Mouse (Mus musculus): ENCODE measurements around the gene Olfm4. TPM values are rescaled to one million over a fixed set of nuclear protein-coding genes. Genes with fewer than 3 reads are reported as not detected.
A peak's percentile ranks its signal among the peaks of the same experiment; 100 is the strongest.

Gene Olfm4
- polyA plus RNA-seq, 1 experiment from 2014 or later: 1.1 TPM

DNA sequence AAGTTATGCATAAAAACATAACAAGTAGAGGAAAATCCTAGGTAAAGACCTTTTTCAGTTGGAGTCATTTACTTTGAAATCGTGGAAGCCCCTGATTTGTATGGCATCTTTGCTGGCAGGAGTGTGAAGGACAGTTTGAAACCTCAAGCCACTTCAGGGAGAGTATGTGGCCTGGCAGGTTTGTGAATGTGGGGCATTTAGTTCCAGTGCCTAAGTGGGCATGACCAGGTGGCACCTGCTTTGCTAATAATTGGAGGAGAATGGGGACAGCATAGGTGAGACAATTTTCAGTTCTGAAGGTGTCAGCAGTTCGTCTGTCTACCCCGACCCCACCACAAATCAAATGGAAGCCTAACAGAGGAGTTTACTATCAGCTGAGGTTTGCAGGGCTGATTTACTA lies 23.8 kb downstream of the Olfm4 start:
- Histone ChIP-seq H3K27ac (ENCODE audit: low read depth, low read length) (no peak overlapping the region), H3K36me3 (ENCODE audit: control insufficient read depth, insufficient read depth, low read length) (no peaks in the 10 kb centered on the region), H3K4me2 (ENCODE audit: low read depth, low read length) (no peak overlapping the region), H3K4me3 (ENCODE audit: low read depth, low read length) (no peak overlapping the region), H3K4me1 (ENCODE audit: control insufficient read depth, insufficient read depth, low read length) (no peaks in the 10 kb centered on the region), H3K9ac (replicated peaks; ENCODE audit: low read depth, low read length) (no peak overlapping the region), H3K27me3 (ENCODE audit: control insufficient read depth, insufficient read depth, low read length) (no peaks in the 10 kb centered on the region), H3K9me3 (ENCODE audit: control insufficient read depth, low read length) (no peaks in the 10 kb centered on the region)
- WGBS: 73% methylated on average over 3 of the region's 3 CpGs
- no peak for ATAC-seq (ENCODE audit: low read depth)

DNA sequence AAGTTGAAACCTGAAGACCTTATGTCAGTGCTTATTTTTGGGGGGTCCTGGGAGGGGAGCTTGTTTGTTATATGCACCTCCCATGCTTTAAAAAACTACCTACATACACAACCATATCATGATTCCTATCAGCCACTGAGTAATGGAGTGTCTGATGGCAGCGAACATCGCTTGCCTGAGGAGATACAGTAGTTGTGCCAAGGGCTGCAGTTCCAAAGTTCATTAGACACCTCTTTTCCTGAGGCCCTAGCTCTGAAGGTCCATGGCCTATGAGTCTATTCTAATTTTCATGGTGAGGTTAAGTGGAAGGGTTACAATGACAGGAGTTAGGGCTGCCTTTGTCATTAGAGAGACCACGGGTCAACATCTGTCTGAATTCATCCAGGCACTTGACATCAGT lies 26.5 kb downstream of the Olfm4 start:
- H3K4me2 ChIP-seq (ENCODE audit: low read depth, low read length): no peak overlapping the region
- H3K27me3 ChIP-seq (ENCODE audit: control insufficient read depth, insufficient read depth, low read length): no peaks in the 10 kb centered on the region
- no peak for ATAC-seq (ENCODE audit: low read depth)

DNA sequence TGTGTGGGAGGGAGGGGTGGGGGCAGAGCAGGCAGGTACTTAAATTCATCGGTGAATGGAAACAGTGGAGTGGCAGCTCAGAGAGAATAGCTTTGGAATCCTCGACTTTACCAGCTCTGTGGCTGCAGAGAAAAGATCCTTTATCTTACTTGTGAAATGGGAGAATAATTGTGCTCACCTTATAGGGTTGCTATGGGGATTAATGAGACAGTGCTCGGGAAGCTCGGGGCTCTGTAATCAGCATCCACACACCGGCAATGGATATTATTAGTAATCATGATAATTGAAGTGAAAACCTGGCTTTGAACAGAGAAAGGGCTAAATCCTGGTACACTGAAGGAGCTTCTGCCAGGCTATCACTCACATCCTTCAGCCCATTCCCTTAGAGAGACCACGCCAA lies 31.1 kb downstream of the Olfm4 start:
- Histone ChIP-seq H3K9me3 (ENCODE audit: control insufficient read depth, low read length) (no peaks in the 10 kb centered on the region), H3K27me3 (ENCODE audit: control insufficient read depth, insufficient read depth, low read length) (no peaks in the 10 kb centered on the region), H3K4me1 (ENCODE audit: control insufficient read depth, insufficient read depth, low read length) (peaks cover 6% of the 10 kb centered on the region; the same call in 1 of the 2 replicates), H3K36me3 (ENCODE audit: control insufficient read depth, insufficient read depth, low read length) (no peaks in the 10 kb centered on the region), H3K4me2 (ENCODE audit: low read depth, low read length) (no peak overlapping the region), H3K9ac (replicated peaks; ENCODE audit: low read depth, low read length) (no peak overlapping the region), H3K4me3 (ENCODE audit: low read depth, low read length) (no peak overlapping the region), H3K27ac (ENCODE audit: low read depth, low read length) (no peak overlapping the region)
- WGBS: 23% methylated on average over 6 of the region's 6 CpGs
- ATAC-seq (ENCODE audit: low read depth): no peak

More for the DNA sequence above, 26.5 kb downstream of the Olfm4 start:
- H3K4me1 ChIP-seq (ENCODE audit: control insufficient read depth, insufficient read depth, low read length): peaks cover 2% of the 10 kb centered on the region; the same call in 1 of the 2 replicates
- no peak overlapping the region for H3K27ac ChIP-seq (ENCODE audit: low read depth, low read length)
- WGBS: 87% methylated on average over 3 of the region's 3 CpGs
- no peaks in the 10 kb centered on the region for H3K36me3 ChIP-seq (ENCODE audit: control insufficient read depth, insufficient read depth, low read length)
- H3K9me3 ChIP-seq (ENCODE audit: control insufficient read depth, low read length): no peaks in the 10 kb centered on the region
- no peak overlapping the region for H3K4me3 ChIP-seq (ENCODE audit: low read depth, low read length)
- H3K9ac ChIP-seq (replicated peaks; ENCODE audit: low read depth, low read length): no peak overlapping the region

DNA sequence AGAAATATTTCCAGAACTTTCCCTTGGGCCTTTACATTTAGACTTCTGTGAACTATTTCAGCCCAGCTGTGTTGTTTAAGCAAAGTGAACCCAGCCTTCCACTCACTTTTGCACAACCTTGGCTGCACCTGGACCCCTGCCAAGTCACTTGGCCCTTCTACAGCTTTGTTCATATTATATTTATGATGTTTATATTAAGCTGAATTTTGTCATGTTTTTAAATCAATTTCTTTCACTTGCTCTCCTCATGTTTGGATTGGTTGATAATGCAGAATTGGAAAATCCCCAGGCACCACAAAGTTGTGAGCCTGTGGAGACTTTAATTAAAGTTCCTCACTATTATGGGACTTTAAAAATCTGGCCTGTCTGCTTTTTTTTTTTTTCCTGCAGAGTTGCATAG lies 32.2 kb downstream of the Olfm4 start:
- Histone ChIP-seq H3K4me2 (ENCODE audit: low read depth, low read length) (no peak overlapping the region), H3K9me3 (ENCODE audit: control insufficient read depth, low read length) (no peaks in the 10 kb centered on the region), H3K4me3 (ENCODE audit: low read depth, low read length) (no peak overlapping the region), H3K27me3 (ENCODE audit: control insufficient read depth, insufficient read depth, low read length) (no peaks in the 10 kb centered on the region), H3K9ac (replicated peaks; ENCODE audit: low read depth, low read length) (no peak overlapping the region), H3K4me1 (ENCODE audit: control insufficient read depth, insufficient read depth, low read length) (peaks cover 6% of the 10 kb centered on the region; the same call in 1 of the 2 replicates), H3K27ac (ENCODE audit: low read depth, low read length) (no peak overlapping the region), H3K36me3 (ENCODE audit: control insufficient read depth, insufficient read depth, low read length) (no peaks in the 10 kb centered on the region)
- no peak for ATAC-seq (ENCODE audit: low read depth)

DNA sequence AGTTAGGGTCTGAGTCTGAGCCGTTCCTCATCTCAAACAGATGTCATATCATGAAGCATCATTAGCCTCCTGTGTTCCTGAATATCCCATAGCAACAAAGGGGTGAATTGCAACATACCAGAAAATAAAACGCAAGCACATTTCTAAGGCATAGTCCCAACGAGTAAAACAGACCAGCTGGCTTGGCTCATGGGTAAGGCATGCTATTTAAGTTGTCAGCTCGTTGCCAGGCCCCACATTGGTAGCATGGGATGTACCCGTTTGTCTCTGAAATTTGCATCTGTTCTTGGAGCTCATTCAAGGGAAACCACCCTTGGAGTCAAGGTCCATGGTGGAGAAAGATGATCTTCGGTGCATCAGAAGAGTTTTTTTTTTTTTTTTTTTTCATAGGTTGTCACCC lies 42.2 kb downstream of the Olfm4 start:
- Histone ChIP-seq H3K4me2 (ENCODE audit: low read depth, low read length) (no peak overlapping the region), H3K4me1 (ENCODE audit: control insufficient read depth, insufficient read depth, low read length) (no peaks in the 10 kb centered on the region), H3K27me3 (ENCODE audit: control insufficient read depth, insufficient read depth, low read length) (no peaks in the 10 kb centered on the region), H3K9me3 (ENCODE audit: control insufficient read depth, low read length) (no peaks in the 10 kb centered on the region), H3K36me3 (ENCODE audit: control insufficient read depth, insufficient read depth, low read length) (no peaks in the 10 kb centered on the region), H3K27ac (ENCODE audit: low read depth, low read length) (no peak overlapping the region), H3K4me3 (ENCODE audit: low read depth, low read length) (no peak overlapping the region), H3K9ac (replicated peaks; ENCODE audit: low read depth, low read length) (no peak overlapping the region)
- WGBS: 78% methylated on average over 6 of the region's 6 CpGs
- no peak for ATAC-seq (ENCODE audit: low read depth)

DNA sequence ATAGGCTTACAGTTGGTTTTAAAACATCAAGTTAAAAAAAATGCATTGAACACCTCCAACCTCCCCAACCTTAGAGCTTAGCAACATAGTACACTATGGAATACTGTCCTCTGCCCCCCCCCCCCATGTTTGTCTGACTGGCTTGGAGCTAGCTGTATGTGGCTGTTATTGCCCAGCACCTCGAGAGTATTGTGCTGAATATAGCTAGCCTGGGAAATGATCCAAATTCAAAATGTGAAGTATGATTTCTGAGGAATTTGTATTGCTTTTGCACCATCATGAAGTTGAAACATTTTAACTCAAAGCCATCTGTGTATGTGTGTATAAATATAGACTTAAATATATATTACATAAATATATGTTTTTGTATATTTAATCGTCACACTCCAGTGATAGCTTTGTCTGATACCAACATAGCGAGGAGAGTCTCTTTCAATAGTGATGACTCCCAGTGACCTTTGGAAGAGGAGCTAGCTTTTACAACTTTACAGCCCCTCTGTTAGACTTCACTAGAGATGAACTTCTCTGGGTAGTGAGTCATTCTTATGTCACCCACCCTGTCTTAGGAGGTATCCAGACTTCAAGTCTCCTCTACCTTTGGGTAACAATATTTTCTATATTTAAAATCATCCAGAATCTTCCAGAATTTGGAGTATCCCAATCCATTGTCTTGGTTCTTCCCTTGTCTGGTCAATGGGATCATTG lies 45.6 kb downstream of the Olfm4 start:
- 82% methylated on average over 3 of the region's 3 CpGs for WGBS

DNA sequence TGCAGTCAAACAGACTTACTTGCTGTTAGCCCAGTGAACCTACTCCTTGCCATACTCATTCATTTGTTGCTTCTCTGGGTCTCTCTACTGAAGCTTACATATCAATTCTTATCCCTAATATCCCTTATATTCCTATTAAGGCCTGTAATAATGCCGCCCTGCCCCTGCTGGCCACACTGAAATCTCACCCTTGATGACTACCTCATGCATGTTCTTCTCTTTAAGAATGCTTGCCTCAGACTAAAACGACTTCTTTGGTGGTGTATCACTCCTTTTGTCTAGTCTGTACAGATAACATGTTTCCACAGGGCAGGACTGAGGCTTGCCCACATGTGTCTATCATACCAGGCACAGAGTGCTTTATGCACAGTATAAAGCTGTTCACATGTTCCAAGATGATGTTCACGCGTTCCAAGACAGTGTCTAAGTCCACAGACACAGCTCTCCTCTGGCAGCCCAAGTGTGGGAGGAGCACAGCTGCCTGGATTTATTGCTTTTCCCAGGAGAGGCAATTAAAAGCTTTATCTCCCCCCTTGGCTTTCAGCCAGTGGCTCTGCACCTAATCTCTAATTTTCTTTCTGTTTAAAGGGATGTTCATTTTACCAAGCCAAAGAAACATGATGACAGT lies 55.9 kb downstream of the Olfm4 start:
- Histone ChIP-seq H3K27me3 (ENCODE audit: control insufficient read depth, insufficient read depth, low read length) (no peaks in the 10 kb centered on the region), H3K9me3 (ENCODE audit: control insufficient read depth, low read length) (no peaks in the 10 kb centered on the region), H3K4me3 (ENCODE audit: low read depth, low read length) (no peak overlapping the region), H3K36me3 (ENCODE audit: control insufficient read depth, insufficient read depth, low read length) (no peaks in the 10 kb centered on the region), H3K9ac (replicated peaks; ENCODE audit: low read depth, low read length) (no peak overlapping the region), H3K4me2 (ENCODE audit: low read depth, low read length) (no peak overlapping the region), H3K4me1 (ENCODE audit: control insufficient read depth, insufficient read depth, low read length) (0 out of 2 replicates have a peak, but pooled peaks cover 4% of the 10 kb centered on the region), H3K27ac (ENCODE audit: low read depth, low read length) (no peak overlapping the region)
- ATAC-seq (ENCODE audit: low read depth): peak; percentile 90
- WGBS: 40% methylated on average over 4 of the region's 4 CpGs

More for the DNA sequence above, 45.6 kb downstream of the Olfm4 start:
- no peak overlapping the region for H3K9ac ChIP-seq (replicated peaks; ENCODE audit: low read depth, low read length)
- no peaks in the 10 kb centered on the region for H3K4me1 ChIP-seq (ENCODE audit: control insufficient read depth, insufficient read depth, low read length)
- no peak overlapping the region for H3K27ac ChIP-seq (ENCODE audit: low read depth, low read length)
- no peak overlapping the region for H3K4me2 ChIP-seq (ENCODE audit: low read depth, low read length)
- no peak for ATAC-seq (ENCODE audit: low read depth)
- no peaks in the 10 kb centered on the region for H3K36me3 ChIP-seq (ENCODE audit: control insufficient read depth, insufficient read depth, low read length)
- H3K4me3 ChIP-seq (ENCODE audit: low read depth, low read length): no peak overlapping the region
- H3K27me3 ChIP-seq (ENCODE audit: control insufficient read depth, insufficient read depth, low read length): no peaks in the 10 kb centered on the region
- no peaks in the 10 kb centered on the region for H3K9me3 ChIP-seq (ENCODE audit: control insufficient read depth, low read length)

DNA sequence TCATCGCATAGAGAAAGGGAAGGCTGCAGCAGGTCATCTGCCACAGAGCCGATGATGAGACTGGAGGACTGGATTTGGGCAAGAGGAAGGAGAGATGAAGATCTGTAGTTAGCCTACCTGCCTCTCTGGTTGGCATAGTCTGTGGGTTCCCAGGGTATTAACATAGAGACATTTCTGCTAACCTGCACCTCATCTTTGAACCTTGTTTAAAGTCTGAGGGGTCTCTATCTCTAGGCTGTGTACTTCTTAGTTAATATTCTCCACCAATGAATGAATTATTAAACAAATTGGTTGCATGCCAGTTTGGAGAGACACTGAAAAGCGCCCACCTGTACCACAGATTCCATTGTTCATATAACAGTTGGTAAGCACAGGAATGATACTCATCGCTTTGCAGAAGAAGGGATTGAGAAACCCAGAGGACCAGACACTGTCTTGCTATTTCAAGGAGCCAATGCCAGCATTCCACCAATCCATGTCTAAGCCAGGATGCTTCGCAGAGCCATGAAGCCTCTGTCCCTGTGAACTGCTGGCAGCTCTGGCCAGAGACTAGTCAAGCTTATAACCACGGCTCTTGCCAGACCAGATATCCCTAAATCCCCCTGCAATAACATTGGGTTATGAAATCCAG lies 62.3 kb downstream of the Olfm4 start:
- ATAC-seq (ENCODE audit: low read depth): no peak
- H3K36me3 ChIP-seq (ENCODE audit: control insufficient read depth, insufficient read depth, low read length): no peaks in the 10 kb centered on the region
- H3K27me3 ChIP-seq (ENCODE audit: control insufficient read depth, insufficient read depth, low read length): no peaks in the 10 kb centered on the region
- no peaks in the 10 kb centered on the region for H3K4me1 ChIP-seq (ENCODE audit: control insufficient read depth, insufficient read depth, low read length)
- H3K9me3 ChIP-seq (ENCODE audit: control insufficient read depth, low read length): no peaks in the 10 kb centered on the region
- no peak overlapping the region for H3K27ac ChIP-seq (ENCODE audit: low read depth, low read length)
- no peak overlapping the region for H3K9ac ChIP-seq (replicated peaks; ENCODE audit: low read depth, low read length)
- no peak overlapping the region for H3K4me3 ChIP-seq (ENCODE audit: low read depth, low read length)
- H3K4me2 ChIP-seq (ENCODE audit: low read depth, low read length): no peak overlapping the region
- 92% methylated on average over 6 of the region's 6 CpGs for WGBS

All from neural tube, embryonic 14.5 days (tissue).